14 mouse cellular contexts compared by ENCODE assay signal in genomic region chr2:76215219-76215618, GRCm38 (mm10).
DNase-seq lines count a peak whose midpoint lies in the region; ATAC-seq lines count a peak whose summit lies in the region.
"Had no signal": no experiment of that assay in that cellular context is flagged by ENCODE, and none has a peak within 500 bp of the region (broad histone marks: within the 10 kb centered on the region; RNA-seq: fewer than 3 reads in every experiment).

No protein-coding gene starts in this region.

- ATAC-seq in megakaryocyte progenitor cell, adult 5-6 weeks (replicated peaks; ENCODE audit: poor library complexity) = 0 out of 2 replicates have a peak, but pooled peaks have one; percentile 23
- ATAC-seq: forebrain, embryonic 13.5 days; intestine, postnatal 0 days had no signal

- DNase-seq in heart, adult 11 months = peak; percentile 35
- DNase-seq in heart, postnatal 4 days = no peak
- peak; percentile 82 for DNase-seq in CD4-positive helper T cell, adult 2 months (ENCODE audit: low read depth, low spot score)
- DNase-seq in brain, adult 2 months (ENCODE audit: low read depth, low spot score) = peak; percentile 12
- no peak for DNase-seq in right cerebral cortex, postnatal 36 days (ENCODE audit: low spot score in 2 of 2)
- no peak for DNase-seq in kidney, adult 9 months
- DNase-seq in adrenal gland, postnatal 25 days = no peak
- DNase-seq: cerebellum, postnatal 10 days; gastrocnemius, postnatal 25 days; layer of hippocampus, adult 9-11 months; liver, embryonic 13.5 days had no signal

Comparison
In these comparisons a context has a peak if more than half of its experiments do, and no peak if none do; other contexts are left out.
1. DNase-seq: peak in heart, adult 11 months (single experiment), CD4-positive helper T cell, adult 2 months (single experiment) and brain, adult 2 months (single experiment); none in heart, postnatal 4 days (single experiment), right cerebral cortex, postnatal 36 days (0 of 2), kidney, adult 9 months (single experiment) and adrenal gland, postnatal 25 days (single experiment).